Mouse (Mus musculus) MEL (cell line): ENCODE results near the gene Opcml. TPM values are rescaled to one million over a fixed set of nuclear protein-coding genes. Genes with fewer than 3 reads are reported as not detected.

ENCODE experiments used
- DNase-seq: peaks from one replicate; pipeline ENCODE4 v3.0.0; 2011; ENCODE audit warnings: low read depth, low spot score
- H3K27ac ChIP-seq: 2 replicates; pipeline ENCODE4 v1.5.1; 2012; ENCODE audit warnings: low read depth, mild to moderate bottlenecking, control low read depth, low read length, moderate library complexity; ENCODE audit not compliant: control insufficient read depth
- H3K27me3 ChIP-seq, 2 experiments: fragments of 150-350 bp in 1 of 2; sonication (generic) in 1 of 2; 2 replicates each; pipeline ENCODE4 v1.6.1; 2012; ENCODE audit warnings: low read length in 2 of 2, mild to moderate bottlenecking in 2 of 2, improper control_type of control experiment in 1 of 2, moderate library complexity in 1 of 2; ENCODE audit not compliant: insufficient read depth in 2 of 2, control insufficient read depth in 1 of 2
- H3K36me3 ChIP-seq, 2 experiments: 2 replicates each; pipeline ENCODE4 v1.6.1; 2012 to 2014; ENCODE audit warnings: low read length in 2 of 2, improper control_type of control experiment in 1 of 2, inconsistent platforms in 1 of 2, mild to moderate bottlenecking in 1 of 2; ENCODE audit not compliant: insufficient read depth in 2 of 2, control insufficient read depth in 1 of 2
- H3K4me1 ChIP-seq, 2 experiments: fragments of 150-350 bp in 1 of 2; sonication (generic) in 1 of 2; 2 replicates each; pipeline ENCODE4 v1.6.1; 2012; ENCODE audit warnings: low read length in 2 of 2, improper control_type of control experiment in 1 of 2, mild to moderate bottlenecking in 1 of 2; ENCODE audit not compliant: insufficient read depth in 2 of 2, control insufficient read depth in 1 of 2
- H3K4me3 ChIP-seq, 2 experiments: fragments of 150-350 bp in 1 of 2; sonication (generic) in 1 of 2; 2 replicates each; pipeline ENCODE4 v1.5.1; 2012; ENCODE audit warnings: low read depth in 2 of 2, low read length in 2 of 2, mild to moderate bottlenecking in 2 of 2, moderate library complexity in 2 of 2, control low read depth in 1 of 2, improper control_type of control experiment in 1 of 2; ENCODE audit not compliant: control insufficient read depth in 1 of 2, insufficient read depth in 1 of 2
- H3K79me2 ChIP-seq: 2 replicates; pipeline ENCODE4 v1.6.1; 2012; ENCODE audit warnings: mild to moderate bottlenecking, low read length, moderate library complexity; ENCODE audit not compliant: control insufficient read depth, poor library complexity, insufficient read depth
- H3K9ac ChIP-seq: 2 replicates; pipeline ENCODE4 v1.6.1; 2012; ENCODE audit warnings: low read depth, mild to moderate bottlenecking, control low read depth, low read length, moderate library complexity; ENCODE audit not compliant: control insufficient read depth, poor library complexity, severe bottlenecking
- H3K9me3 ChIP-seq: fragments of 150-350 bp; sonication (generic); replicated peaks from 2 replicates; pipeline ENCODE4 v1.6.1; 2012; ENCODE audit warnings: mild to moderate bottlenecking, low read length, improper control_type of control experiment, moderate library complexity; ENCODE audit not compliant: insufficient read depth
- BHLHE40 ChIP-seq: IDR thresholded peaks from 2 replicates; pipeline ENCODE4 v1.6.1; 2012; ENCODE audit warnings: low read depth, mild to moderate bottlenecking, inconsistent platforms, low read length, improper control_type of control experiment, borderline replicate concordance
- CHD1 ChIP-seq: IDR thresholded peaks from 2 replicates; pipeline ENCODE4 v1.6.1; 2012; ENCODE audit warnings: low read depth, mild to moderate bottlenecking, inconsistent platforms, low read length, improper control_type of control experiment
- CHD2 ChIP-seq: IDR thresholded peaks from 2 replicates; pipeline ENCODE4 v1.6.1; 2011; ENCODE audit warnings: low read length, improper control_type of control experiment
- CTCF ChIP-seq, 3 experiments: IDR thresholded peaks in 2 of 3; conservative IDR thresholded peaks in 1 of 3; 2 replicates each; pipeline ENCODE4 v1.5.1; 2011 to 2012; ENCODE audit warnings: low read length in 3 of 3, low read depth in 2 of 3, mild to moderate bottlenecking in 2 of 3, improper control_type of control experiment in 1 of 3, inconsistent platforms in 1 of 3, mixed read lengths in 1 of 3, moderate library complexity in 1 of 3; ENCODE audit not compliant: control insufficient read depth in 1 of 3, insufficient read depth in 1 of 3, poor library complexity in 1 of 3, severe bottlenecking in 1 of 3
- ELF1 ChIP-seq: IDR thresholded peaks from 2 replicates; pipeline ENCODE4 v1.6.1; 2014; ENCODE audit warnings: low read depth, mild to moderate bottlenecking, inconsistent platforms, low read length, improper control_type of control experiment, moderate library complexity
- GABPA ChIP-seq: IDR thresholded peaks from 2 replicates; pipeline ENCODE4 v1.6.1; 2012; ENCODE audit warnings: low read depth, mild to moderate bottlenecking, inconsistent platforms, low read length, improper control_type of control experiment, moderate library complexity
- GATA1 ChIP-seq: IDR thresholded peaks from 2 replicates; pipeline ENCODE4 v1.6.1; 2011; ENCODE audit warnings: low read depth, low read length, improper control_type of control experiment
- HCFC1 ChIP-seq: IDR thresholded peaks from 2 replicates; pipeline ENCODE4 v1.6.1; 2012; ENCODE audit warnings: low read depth, mild to moderate bottlenecking, inconsistent platforms, low read length, improper control_type of control experiment, moderate library complexity
- JUND ChIP-seq: IDR thresholded peaks from 2 replicates; pipeline ENCODE4 v1.6.1; 2011; ENCODE audit warnings: low read depth, mild to moderate bottlenecking, improper control_type of control experiment, low read length
- MAFK ChIP-seq: IDR thresholded peaks from 2 replicates; pipeline ENCODE4 v1.6.1; 2011; ENCODE audit warnings: low read depth, mild to moderate bottlenecking, low read length, improper control_type of control experiment, borderline replicate concordance
- MAX ChIP-seq: IDR thresholded peaks from 2 replicates; pipeline ENCODE4 v1.6.1; 2011; ENCODE audit warnings: low read length, improper control_type of control experiment
- MXI1 ChIP-seq: IDR thresholded peaks from 2 replicates; pipeline ENCODE4 v1.6.1; 2011; ENCODE audit warnings: mild to moderate bottlenecking, low read depth, low read length, improper control_type of control experiment
- MYB ChIP-seq: IDR thresholded peaks from 2 replicates; pipeline ENCODE4 v1.6.1; 2011; ENCODE audit warnings: mild to moderate bottlenecking, low read depth, low read length, improper control_type of control experiment
- MYC ChIP-seq: IDR thresholded peaks from 2 replicates; pipeline ENCODE4 v1.6.1; 2011; ENCODE audit warnings: low read depth, mild to moderate bottlenecking, low read length, improper control_type of control experiment, moderate library complexity
- POLR2A ChIP-seq, 2 experiments: IDR thresholded peaks; 2 replicates each; pipeline ENCODE4 v1.6.1; 2011 to 2012; ENCODE audit warnings: low read length in 2 of 2, mild to moderate bottlenecking in 2 of 2, control low read depth in 1 of 2, improper control_type of control experiment in 1 of 2, low read depth in 1 of 2, moderate library complexity in 1 of 2; ENCODE audit not compliant: control insufficient read depth in 1 of 2, insufficient read depth in 1 of 2, poor library complexity in 1 of 2
- POLR2AphosphoS5 ChIP-seq: IDR thresholded peaks from 2 replicates; pipeline ENCODE4 v1.6.1; 2012; ENCODE audit warnings: low read depth, borderline replicate concordance, mild to moderate bottlenecking, inconsistent platforms, low read length, moderate library complexity, mixed read lengths
- RAD21 ChIP-seq: IDR thresholded peaks from 2 replicates; pipeline ENCODE4 v1.6.1; 2011; ENCODE audit warnings: mild to moderate bottlenecking, low read depth, low read length, improper control_type of control experiment
- SIN3A ChIP-seq: IDR thresholded peaks from 2 replicates; pipeline ENCODE4 v1.6.1; 2012; ENCODE audit warnings: low read length, improper control_type of control experiment, inconsistent platforms
- SMC3 ChIP-seq: IDR thresholded peaks from 2 replicates; pipeline ENCODE4 v1.6.1; 2011; ENCODE audit warnings: low read depth, low read length, improper control_type of control experiment
- TAL1 ChIP-seq: IDR thresholded peaks from 2 replicates; pipeline ENCODE4 v1.6.1; 2012; ENCODE audit warnings: mild to moderate bottlenecking, inconsistent platforms, low read length, moderate library complexity, mixed read lengths
- USF2 ChIP-seq, 2 experiments: IDR thresholded peaks; 2 replicates each; pipeline ENCODE4 v1.6.1; 2011 to 2012; ENCODE audit warnings: improper control_type of control experiment in 2 of 2, low read length in 2 of 2, borderline replicate concordance in 1 of 2, inconsistent platforms in 1 of 2, low read depth in 1 of 2, mild to moderate bottlenecking in 1 of 2; ENCODE audit not compliant: insufficient read depth in 1 of 2
- polyA plus RNA-seq, 2 experiments: library from polyadenylated mRNA; stranded (reverse) in 1 of 2; unstranded in 1 of 2; fragments of >175 nt in 1 of 2; fragments of >200 nt in 1 of 2; gene quantifications; 2 replicates each; pipeline versions ENCODE4 v1.2.1 to v1.2.4; 2012; ENCODE audit warnings: low replicate concordance in 2 of 2, low read depth in 1 of 2; ENCODE audit not compliant: insufficient read length in 2 of 2, insufficient read depth in 1 of 2, missing spikeins in 1 of 2
- total RNA-seq: library from RNA; depleted of rRNA; stranded (reverse); fragments of 300-350 nt; gene quantifications from 2 replicates; pipeline ENCODE4 v1.2.3, GENCODE M21; 2012

The Opcml gene
- total and polyA plus RNA-seq, 3 experiments, result not detected

DNA sequence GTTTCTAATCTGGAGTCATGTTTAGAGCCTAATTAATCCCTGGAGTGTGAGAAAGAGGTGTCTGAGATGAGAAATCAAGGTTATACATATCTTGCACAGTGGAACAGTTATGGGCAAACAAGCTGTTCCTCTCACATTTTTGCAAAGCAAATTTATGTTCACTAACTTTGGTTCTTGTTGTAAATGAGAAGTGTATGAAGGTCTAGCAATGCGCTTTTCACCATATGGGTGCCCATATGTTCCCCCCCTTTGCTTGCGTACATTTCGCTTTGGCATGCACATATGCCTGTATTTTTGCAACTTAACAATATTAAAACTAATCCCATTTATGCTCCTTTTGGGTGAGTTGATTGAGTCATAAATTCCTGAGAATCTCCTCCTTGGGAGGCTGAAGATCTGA, 1031.5 kb downstream of the Opcml start:
- H3K79me2 ChIP-seq, result no peaks in the 10 kb centered on the region
- H3K9me3 ChIP-seq, result no peaks in the 10 kb centered on the region
- H3K36me3 ChIP-seq, result no peaks in the 10 kb centered on the region
- DNase-seq, result no peak
- TF ChIP-seq MYC, result no peak
- no peak for TF ChIP-seq ELF1
- no peak for TF ChIP-seq GATA1
- no peak for TF ChIP-seq RAD21
- no peak for TF ChIP-seq CTCF (IDR thresholded peaks at IDR 0.05 in 2 of 3, conservative IDR thresholded peaks at IDR 0.05 in 1 of 3; ENCODE audit: control insufficient read depth in 1 of 3, insufficient read depth in 1 of 3, low read depth in 2 of 3, low read length in 3 of 3, poor library complexity in 1 of 3, severe bottlenecking in 1 of 3)
- TF ChIP-seq MAX, result no peak
- TF ChIP-seq TAL1, result no peak
- TF ChIP-seq GABPA, result no peak
- TF ChIP-seq POLR2A (IDR thresholded peaks at IDR 0.05; ENCODE audit: control insufficient read depth in 1 of 2, insufficient read depth in 1 of 2, low read depth in 1 of 2, low read length in 2 of 2, poor library complexity in 1 of 2), result no peak
- no peak for TF ChIP-seq JUND
- TF ChIP-seq MXI1, result no peak
- TF ChIP-seq SMC3, result no peak
- no peak for TF ChIP-seq SIN3A
- no peak for TF ChIP-seq POLR2AphosphoS5
- no peak overlapping the region for H3K9ac ChIP-seq
- H3K27me3 ChIP-seq, result no peaks in the 10 kb centered on the region
- H3K4me3 ChIP-seq, result no peak overlapping the region
- H3K27ac ChIP-seq, result no peak overlapping the region
- H3K4me1 ChIP-seq, result no peaks in the 10 kb centered on the region

DNA sequence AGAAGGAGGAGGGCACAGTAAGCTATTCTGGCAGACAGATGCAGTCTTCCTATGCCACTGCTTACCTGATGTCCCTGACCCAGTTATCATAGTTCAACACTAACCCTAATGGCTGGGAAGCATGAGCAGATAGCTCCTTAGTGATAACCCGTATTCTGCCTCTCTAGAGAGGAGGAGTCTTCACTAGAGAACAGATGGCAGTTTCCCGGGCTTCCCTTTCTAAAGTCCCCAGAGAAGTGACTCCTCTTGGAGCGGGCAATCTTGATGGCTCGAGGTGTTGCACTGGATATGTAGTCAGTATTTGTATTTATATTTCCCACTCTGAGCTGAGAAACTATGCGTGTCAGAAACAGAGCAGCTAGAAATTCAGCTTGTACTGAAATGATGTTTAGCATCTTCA, 1031.9 kb downstream of the Opcml start:
- DNase-seq, result no peak
- H3K79me2 ChIP-seq, result no peaks in the 10 kb centered on the region
- TF ChIP-seq CHD1 (no peak), POLR2A (IDR thresholded peaks at IDR 0.05; ENCODE audit: control insufficient read depth in 1 of 2, insufficient read depth in 1 of 2, low read depth in 1 of 2, low read length in 2 of 2, poor library complexity in 1 of 2) (no peak)
- no peaks in the 10 kb centered on the region for H3K27me3 ChIP-seq
- H3K9me3 ChIP-seq, result no peaks in the 10 kb centered on the region
- no peaks in the 10 kb centered on the region for H3K36me3 ChIP-seq
- no peak overlapping the region for H3K9ac ChIP-seq
- H3K4me3 ChIP-seq, result no peak overlapping the region
- no peak overlapping the region for H3K27ac ChIP-seq
- no peaks in the 10 kb centered on the region for H3K4me1 ChIP-seq

DNA sequence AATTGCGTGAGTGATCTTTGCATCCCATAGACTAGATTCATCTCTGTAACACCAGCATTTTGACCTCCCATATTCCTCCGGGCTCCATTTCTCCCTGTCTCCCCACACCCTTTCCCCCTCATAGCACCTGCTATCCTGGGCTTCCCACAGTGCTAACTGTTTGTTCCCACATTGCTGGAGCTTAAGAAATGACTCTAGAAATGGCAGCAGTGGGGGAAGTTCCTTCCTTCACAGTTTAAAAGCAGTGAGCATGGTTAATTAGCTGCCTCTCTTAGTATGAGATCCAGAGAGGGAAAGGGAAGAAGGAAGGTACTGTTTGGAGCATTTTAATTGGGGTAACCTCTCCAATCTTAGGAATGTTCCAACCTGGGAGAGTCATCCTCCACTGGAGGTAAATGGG, 1035.2 kb downstream of the Opcml start:
- H3K9me3 ChIP-seq, result no peaks in the 10 kb centered on the region
- no peak overlapping the region for H3K9ac ChIP-seq
- no peak overlapping the region for H3K27ac ChIP-seq
- no peak for TF ChIP-seq CHD2
- no peak for TF ChIP-seq BHLHE40
- no peak for TF ChIP-seq HCFC1
- TF ChIP-seq MAFK, result no peak
- TF ChIP-seq USF2 (IDR thresholded peaks at IDR 0.05; ENCODE audit: borderline replicate concordance in 1 of 2, insufficient read depth in 1 of 2, low read depth in 1 of 2, low read length in 2 of 2), result no peak
- TF ChIP-seq GABPA, result no peak
- no peak for TF ChIP-seq MYB
- no peak for TF ChIP-seq MXI1
- H3K79me2 ChIP-seq, result no peaks in the 10 kb centered on the region
- H3K36me3 ChIP-seq, result no peaks in the 10 kb centered on the region
- H3K27me3 ChIP-seq, result no peaks in the 10 kb centered on the region
- H3K4me3 ChIP-seq, result no peak overlapping the region
- DNase-seq, result no peak
- H3K4me1 ChIP-seq, result no peaks in the 10 kb centered on the region
